Mouse (Mus musculus) liver, embryonic 14.5 days (tissue): ENCODE results near the gene Hist1h4c. TPM values are rescaled to one million over a fixed set of nuclear protein-coding genes. Genes with fewer than 3 reads are reported as not detected.

ENCODE experiments used
- ATAC-seq: fragments of 200-750 bp; cut with Nextera tagmentation; 2 replicates; pipeline ENCODE4 v1.8.0; 2017; ENCODE audit warnings: moderate number of reproducible peaks, mild to moderate bottlenecking, moderate library complexity; ENCODE audit not compliant: insufficient read depth
- DNase-seq, 3 experiments: peaks; one replicate each; pipeline ENCODE4 v3.0.0-alpha.2; 2012 to 2013; ENCODE audit warnings: low read depth in 3 of 3, low spot score in 3 of 3
- H3K27ac ChIP-seq: fragments of 300-500 bp; sonication (generic); 2 replicates; pipeline ENCODE4 v1.5.1; 2014; ENCODE audit warnings: moderate library complexity, mild to moderate bottlenecking, control low read depth, inconsistent platforms
- H3K27me3 ChIP-seq: fragments of 300-500 bp; sonication (generic); 2 replicates; pipeline ENCODE4 v1.6.1; 2014; ENCODE audit warnings: mild to moderate bottlenecking, low read length, moderate library complexity; ENCODE audit not compliant: control insufficient read depth, insufficient read depth
- H3K36me3 ChIP-seq: fragments of 300-500 bp; sonication (generic); replicated peaks from 2 replicates; pipeline ENCODE4 v1.6.1; 2014; ENCODE audit warnings: low read depth; ENCODE audit not compliant: control insufficient read depth, insufficient read depth
- H3K4me1 ChIP-seq, 2 experiments: fragments of 200-500 bp in 1 of 2; fragments of 300-500 bp in 1 of 2; sonication (generic) in 1 of 2; replicated peaks; 2 replicates each; pipeline ENCODE4 v1.6.1; 2012 to 2014; ENCODE audit warnings: antibody characterized with exemption in 1 of 2, inconsistent platforms in 1 of 2, low read length in 1 of 2; ENCODE audit not compliant: control insufficient read depth in 2 of 2, insufficient read depth in 2 of 2
- H3K4me2 ChIP-seq: fragments of 300-500 bp; sonication (generic); 2 replicates; pipeline ENCODE4 v1.6.1; 2014; ENCODE audit warnings: low read depth, mild to moderate bottlenecking, control low read depth, moderate library complexity
- H3K4me3 ChIP-seq, 2 experiments: fragments of 200-500 bp in 1 of 2; fragments of 300-500 bp in 1 of 2; sonication (generic) in 1 of 2; 2 replicates each; pipeline ENCODE4 v1.5.1; 2012 to 2014; ENCODE audit warnings: low read depth in 2 of 2, low read length in 2 of 2, mild to moderate bottlenecking in 2 of 2, control low read depth in 1 of 2, inconsistent platforms in 1 of 2, moderate library complexity in 1 of 2; ENCODE audit not compliant: insufficient read depth in 1 of 2
- H3K9ac ChIP-seq: fragments of 300-500 bp; sonication (generic); replicated peaks from 2 replicates; pipeline ENCODE4 v1.6.1; 2014; ENCODE audit warnings: mild to moderate bottlenecking, control low read depth, moderate library complexity
- H3K9me3 ChIP-seq: fragments of 300-500 bp; sonication (generic); 2 replicates; pipeline ENCODE4 v1.6.1; 2016; ENCODE audit warnings: low read length, mixed read lengths; ENCODE audit not compliant: control insufficient read depth
- CTCF ChIP-seq: IDR thresholded peaks from 2 replicates; pipeline ENCODE4 v1.5.1; 2016; ENCODE audit warnings: antibody characterized with exemption, low read depth, control low read depth
- EP300 ChIP-seq: IDR thresholded peaks from 2 replicates; pipeline ENCODE4 v1.6.1; 2016; ENCODE audit warnings: antibody characterized with exemption, low read depth
- WGBS: fragments of 180-500 bp; shearing (Covaris S2); extraction: QIAGEN DNeasy Blood & Tissue Kit; methylation state at CpG from one replicate; pipeline ENCODE4 v1.1.7; 2014; ENCODE audit not compliant: insufficient replicate concordance; 5-methylcytosine and 5-hydroxymethylcytosine counted together
- microRNA-seq: library from miRNA; unstranded; fragments of <30 nt; microRNA quantifications from one replicate; pipeline ENCODE4, GENCODE M21; 2016
- polyA plus RNA-seq, 2 experiments: library from polyadenylated mRNA; depleted of rRNA in 1 of 2; stranded (reverse) in 1 of 2; unstranded in 1 of 2; fragments of >200 nt; fragmentation: Nextera tagmentation in 1 of 2; extraction: Ambion mirVana in 1 of 2; gene quantifications; 2 replicates each; pipeline versions ENCODE4 v1.2.1 to v1.2.3; 2012 to 2014

Hist1h4c gene
- polyA plus RNA-seq, 2 experiments: 6.2 to 10.1 TPM

DNA sequence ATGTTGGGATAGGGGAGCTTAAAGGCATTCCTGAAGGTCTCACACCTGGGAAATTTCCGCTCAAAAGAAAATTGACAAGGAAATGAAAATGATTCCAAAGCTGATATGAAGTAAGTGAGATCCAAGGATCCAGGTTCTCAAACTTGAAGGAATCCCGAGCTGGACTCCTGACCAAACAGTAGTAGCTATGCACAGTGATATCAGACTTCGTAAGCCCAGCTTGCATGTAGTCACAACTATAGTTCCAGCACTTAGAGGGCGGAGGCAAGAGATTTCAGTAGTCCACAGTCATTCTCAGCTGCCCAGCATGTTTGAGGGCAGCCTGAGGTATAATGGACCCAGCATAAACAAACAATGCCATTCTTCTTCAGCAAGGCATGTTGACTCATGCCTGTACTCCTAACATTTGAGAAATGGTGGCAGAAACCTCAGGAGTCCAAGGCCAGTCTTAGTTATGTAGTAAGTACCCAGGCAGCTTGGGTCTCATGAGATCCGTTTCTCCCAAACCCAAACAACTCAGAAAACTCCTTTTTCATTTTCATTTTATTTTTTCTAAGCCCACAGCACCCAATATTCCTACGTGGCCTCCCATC, 16.2 kb downstream of the Hist1h4c start:
- ATAC-seq (no peak), DNase-seq (no peak)
- Histone ChIP-seq H3K27me3 (no peaks in the 10 kb centered on the region), H3K4me2 (peak overlapping the region; percentile 80), H3K4me3 (peak overlapping the region; percentile 7 to 66), H3K9ac (peak overlapping the region; percentile 95), H3K9me3 (no peaks in the 10 kb centered on the region), H3K27ac (peak overlapping the region; percentile 98), H3K36me3 (no peaks in the 10 kb centered on the region), H3K4me1 (peaks cover 14 to 30% of the 10 kb centered on the region in 2 experiments)
- 61% methylated on average over 6 of the region's 6 CpGs for WGBS
- TF ChIP-seq CTCF (no peak), EP300 (no peak)

GRCm38 (mm10) chr13:23662536-23662935, 35.7 kb downstream of the Hist1h4c start:
- no peaks in the 10 kb centered on the region for H3K9me3 ChIP-seq
- WGBS: 45% methylated on average over 3 of the region's 3 CpGs
- DNase-seq (no peak), ATAC-seq (no peak)
- H3K4me2 ChIP-seq: no peak overlapping the region
- H3K4me1 ChIP-seq: no peaks in the 10 kb centered on the region
- no peak overlapping the region for H3K4me3 ChIP-seq
- no peaks in the 10 kb centered on the region for H3K36me3 ChIP-seq
- no peak overlapping the region for H3K9ac ChIP-seq
- H3K27ac ChIP-seq: no peak overlapping the region
- TF ChIP-seq EP300 (no peak), CTCF (no peak)
- no peaks in the 10 kb centered on the region for H3K27me3 ChIP-seq

GRCm38 (mm10) chr13:23659636-23660366, 38.5 kb downstream of the Hist1h4c start:
- WGBS: 53% methylated on average over 6 of the region's 6 CpGs
- ATAC-seq (no peak), DNase-seq (no peak)
- Histone ChIP-seq H3K9me3 (no peaks in the 10 kb centered on the region), H3K27ac (no peak overlapping the region), H3K4me3 (no peak overlapping the region), H3K4me2 (no peak overlapping the region), H3K9ac (no peak overlapping the region), H3K27me3 (no peaks in the 10 kb centered on the region), H3K4me1 (no peaks in the 10 kb centered on the region), H3K36me3 (no peaks in the 10 kb centered on the region)
- no peak for TF ChIP-seq CTCF
- no peak for TF ChIP-seq EP300

Small RNAs within 50 kb of the gene (microRNA-seq; reads per million reads assigned to microRNA genes)
- not detected for gene Gm44314
- gene Gm44350: not detected

Other genes starting within 250 kb of the Hist1h4c start
Only the 30 nearest of the 38 such genes appear.
- 48.1 and 52.5 TPM in 2 replicates for gene Hist1h3g, start 163.0 kb downstream of the Hist1h4c start, polyA plus RNA-seq (2012; rRNA removed)
- 8.6 and 9.6 TPM in 2 replicates for gene Hist1h3g, start 163.0 kb downstream of the Hist1h4c start, polyA plus RNA-seq (2014; fragmentation: Nextera tagmentation; extraction: Ambion mirVana)
- gene Hist1h2bh, start 155.1 kb downstream of the Hist1h4c start, polyA plus RNA-seq (2012; rRNA removed): 6.7 and 8.7 TPM in 2 replicates
- 1.2 and 1.4 TPM in 2 replicates for gene Hist1h2bh, start 155.1 kb downstream of the Hist1h4c start, polyA plus RNA-seq (2014; fragmentation: Nextera tagmentation; extraction: Ambion mirVana)
- gene Hist1h3f, start 154.4 kb downstream of the Hist1h4c start, polyA plus RNA-seq (2012; rRNA removed): 5.1 and 13.6 TPM in 2 replicates
- gene Hist1h3f, start 154.4 kb downstream of the Hist1h4c start, polyA plus RNA-seq (2014; fragmentation: Nextera tagmentation; extraction: Ambion mirVana): 1.00 and 1.1 TPM in 2 replicates
- gene Hist1h4f, start 146.8 kb downstream of the Hist1h4c start, polyA plus RNA-seq (2012; rRNA removed): 4.9 and 17.8 TPM in 2 replicates
- 0.75 and 1.6 TPM in 2 replicates for gene Hist1h4f, start 146.8 kb downstream of the Hist1h4c start, polyA plus RNA-seq (2014; fragmentation: Nextera tagmentation; extraction: Ambion mirVana)
- 0.54 and 0.70 TPM in 2 replicates for gene Hist1h1d, start 145.2 kb downstream of the Hist1h4c start, polyA plus RNA-seq (2012; rRNA removed)
- 1.2 and 1.6 TPM in 2 replicates for gene Hist1h1d, start 145.2 kb downstream of the Hist1h4c start, polyA plus RNA-seq (2014; fragmentation: Nextera tagmentation; extraction: Ambion mirVana)
- gene Hist1h3e, start 136.1 kb downstream of the Hist1h4c start, polyA plus RNA-seq (2012; rRNA removed): 25.4 and 53.3 TPM in 2 replicates
- 3.9 and 5.1 TPM in 2 replicates for gene Hist1h3e, start 136.1 kb downstream of the Hist1h4c start, polyA plus RNA-seq (2014; fragmentation: Nextera tagmentation; extraction: Ambion mirVana)
- gene Hist1h2ae, start 127.2 kb downstream of the Hist1h4c start, polyA plus RNA-seq (2012; rRNA removed): 10.8 and 14.3 TPM in 2 replicates
- gene Hist1h2ae, start 127.2 kb downstream of the Hist1h4c start, polyA plus RNA-seq (2014; fragmentation: Nextera tagmentation; extraction: Ambion mirVana): 150 and 151 TPM in 2 replicates
- gene Hist1h2bg, start 127.1 kb downstream of the Hist1h4c start, polyA plus RNA-seq (2012; rRNA removed): 42.1 and 55.9 TPM in 2 replicates
- 6.9 and 10.2 TPM in 2 replicates for gene Hist1h2bg, start 127.1 kb downstream of the Hist1h4c start, polyA plus RNA-seq (2014; fragmentation: Nextera tagmentation; extraction: Ambion mirVana)
- 15.9 and 35.2 TPM in 2 replicates for gene Hist1h2bf, start 124.3 kb downstream of the Hist1h4c start, polyA plus RNA-seq (2012; rRNA removed)
- 3.4 and 4.4 TPM in 2 replicates for gene Hist1h2bf, start 124.3 kb downstream of the Hist1h4c start, polyA plus RNA-seq (2014; fragmentation: Nextera tagmentation; extraction: Ambion mirVana)
- 10.4 and 25.5 TPM in 2 replicates for gene Hist1h2ad, start 124.1 kb downstream of the Hist1h4c start, polyA plus RNA-seq (2012; rRNA removed)
- gene Hist1h2ad, start 124.1 kb downstream of the Hist1h4c start, polyA plus RNA-seq (2014; fragmentation: Nextera tagmentation; extraction: Ambion mirVana): 4.7 and 5.1 TPM in 2 replicates
- 20.4 and 27.3 TPM in 2 replicates for gene Hist1h3d, start 122.7 kb downstream of the Hist1h4c start, polyA plus RNA-seq (2012; rRNA removed)
- 7.1 and 7.2 TPM in 2 replicates for gene Hist1h3d, start 122.7 kb downstream of the Hist1h4c start, polyA plus RNA-seq (2014; fragmentation: Nextera tagmentation; extraction: Ambion mirVana)
- gene Hist1h4d, start 116.9 kb downstream of the Hist1h4c start, polyA plus RNA-seq (2012; rRNA removed): 8.6 and 12.8 TPM in 2 replicates
- 152 and 155 TPM in 2 replicates for gene Hist1h4d, start 116.9 kb downstream of the Hist1h4c start, polyA plus RNA-seq (2014; fragmentation: Nextera tagmentation; extraction: Ambion mirVana)
- 2.8 and 3.3 TPM in 2 replicates for gene Hist1h2be, start 77.3 kb downstream of the Hist1h4c start, polyA plus RNA-seq (2012; rRNA removed)
- 0.95 and 1.3 TPM in 2 replicates for gene Hist1h2be, start 77.3 kb downstream of the Hist1h4c start, polyA plus RNA-seq (2014; fragmentation: Nextera tagmentation; extraction: Ambion mirVana)
- gene Hist1h1e, start 75.9 kb downstream of the Hist1h4c start, polyA plus RNA-seq (2012; rRNA removed): 6.3 and 8.0 TPM in 2 replicates
- 23.1 and 24.4 TPM in 2 replicates for gene Hist1h1e, start 75.9 kb downstream of the Hist1h4c start, polyA plus RNA-seq (2014; fragmentation: Nextera tagmentation; extraction: Ambion mirVana)
- gene Hist1h2ac, start 14.5 kb downstream of the Hist1h4c start, polyA plus RNA-seq (2012; rRNA removed): 1.5 and 1.8 TPM in 2 replicates
- 1.1 and 1.3 TPM in 2 replicates for gene Hist1h2ac, start 14.5 kb downstream of the Hist1h4c start, polyA plus RNA-seq (2014; fragmentation: Nextera tagmentation; extraction: Ambion mirVana)
- gene Hist1h2bc, start 14.3 kb downstream of the Hist1h4c start, polyA plus RNA-seq (2012; rRNA removed): 67.1 and 79.7 TPM in 2 replicates
- 104 and 106 TPM in 2 replicates for gene Hist1h2bc, start 14.3 kb downstream of the Hist1h4c start, polyA plus RNA-seq (2014; fragmentation: Nextera tagmentation; extraction: Ambion mirVana)
- gene Hist1h1t, start 2.6 kb downstream of the Hist1h4c start, polyA plus RNA-seq (2012; rRNA removed): 0.13 TPM in 1 of 2 replicates, not detected in the other
- gene Hist1h1t, start 2.6 kb downstream of the Hist1h4c start, polyA plus RNA-seq (2014; fragmentation: Nextera tagmentation; extraction: Ambion mirVana): not detected in 2 replicates
- 2.8 and 3.4 TPM in 2 replicates for gene Hfe, start 12.4 kb upstream of the Hist1h4c start, polyA plus RNA-seq (2012; rRNA removed)
- 10.8 and 12.2 TPM in 2 replicates for gene Hfe, start 12.4 kb upstream of the Hist1h4c start, polyA plus RNA-seq (2014; fragmentation: Nextera tagmentation; extraction: Ambion mirVana)
- 37.4 and 46.8 TPM in 2 replicates for gene Hist1h1c, start 40.4 kb upstream of the Hist1h4c start, polyA plus RNA-seq (2012; rRNA removed)
- 72.5 and 86.6 TPM in 2 replicates for gene Hist1h1c, start 40.4 kb upstream of the Hist1h4c start, polyA plus RNA-seq (2014; fragmentation: Nextera tagmentation; extraction: Ambion mirVana)
- 48.5 and 88.2 TPM in 2 replicates for gene Hist1h3c, start 47.1 kb upstream of the Hist1h4c start, polyA plus RNA-seq (2012; rRNA removed)
- 3.6 and 5.7 TPM in 2 replicates for gene Hist1h3c, start 47.1 kb upstream of the Hist1h4c start, polyA plus RNA-seq (2014; fragmentation: Nextera tagmentation; extraction: Ambion mirVana)
- 20.0 and 34.0 TPM in 2 replicates for gene Hist1h2bb, start 48.3 kb upstream of the Hist1h4c start, polyA plus RNA-seq (2012; rRNA removed)
- 2.6 and 3.5 TPM in 2 replicates for gene Hist1h2bb, start 48.3 kb upstream of the Hist1h4c start, polyA plus RNA-seq (2014; fragmentation: Nextera tagmentation; extraction: Ambion mirVana)
- 45.2 and 45.3 TPM in 2 replicates for gene Hist1h2ab, start 52.7 kb upstream of the Hist1h4c start, polyA plus RNA-seq (2012; rRNA removed)
- gene Hist1h2ab, start 52.7 kb upstream of the Hist1h4c start, polyA plus RNA-seq (2014; fragmentation: Nextera tagmentation; extraction: Ambion mirVana): 70.4 and 74.8 TPM in 2 replicates
- gene Hist1h3b, start 53.8 kb upstream of the Hist1h4c start, polyA plus RNA-seq (2012; rRNA removed): 40.0 and 45.7 TPM in 2 replicates
- 8.9 and 11.4 TPM in 2 replicates for gene Hist1h3b, start 53.8 kb upstream of the Hist1h4c start, polyA plus RNA-seq (2014; fragmentation: Nextera tagmentation; extraction: Ambion mirVana)
- 9.2 and 21.6 TPM in 2 replicates for gene Hist1h4b, start 58.6 kb upstream of the Hist1h4c start, polyA plus RNA-seq (2012; rRNA removed)
- 4.5 and 5.1 TPM in 2 replicates for gene Hist1h4b, start 58.6 kb upstream of the Hist1h4c start, polyA plus RNA-seq (2014; fragmentation: Nextera tagmentation; extraction: Ambion mirVana)
- 4.3 and 11.8 TPM in 2 replicates for gene Hist1h4a, start 62.8 kb upstream of the Hist1h4c start, polyA plus RNA-seq (2012; rRNA removed)
- 0.57 and 0.78 TPM in 2 replicates for gene Hist1h4a, start 62.8 kb upstream of the Hist1h4c start, polyA plus RNA-seq (2014; fragmentation: Nextera tagmentation; extraction: Ambion mirVana)
- 36.1 and 49.8 TPM in 2 replicates for gene Hist1h3a, start 63.9 kb upstream of the Hist1h4c start, polyA plus RNA-seq (2012; rRNA removed)
- 5.8 and 7.5 TPM in 2 replicates for gene Hist1h3a, start 63.9 kb upstream of the Hist1h4c start, polyA plus RNA-seq (2014; fragmentation: Nextera tagmentation; extraction: Ambion mirVana)
- gene Hist1h1a, start 65.2 kb upstream of the Hist1h4c start, polyA plus RNA-seq (2012; rRNA removed): 7.6 and 11.9 TPM in 2 replicates
- gene Hist1h1a, start 65.2 kb upstream of the Hist1h4c start, polyA plus RNA-seq (2014; fragmentation: Nextera tagmentation; extraction: Ambion mirVana): 6.3 and 7.4 TPM in 2 replicates
- gene Trim38, start 71.5 kb upstream of the Hist1h4c start, polyA plus RNA-seq (2012; rRNA removed): 0.06 TPM in 1 of 2 replicates, not detected in the other
- gene Trim38, start 71.5 kb upstream of the Hist1h4c start, polyA plus RNA-seq (2014; fragmentation: Nextera tagmentation; extraction: Ambion mirVana): not detected in 2 replicates
- 1.00 and 1.1 TPM in 2 replicates for gene Slc17a2, start 108.5 kb upstream of the Hist1h4c start, polyA plus RNA-seq (2012; rRNA removed)
- gene Slc17a2, start 108.5 kb upstream of the Hist1h4c start, polyA plus RNA-seq (2014; fragmentation: Nextera tagmentation; extraction: Ambion mirVana): 0.77 and 1.3 TPM in 2 replicates
- gene Slc17a3, start 141.0 kb upstream of the Hist1h4c start, polyA plus RNA-seq (2012; rRNA removed): 3.8 TPM in 2 replicates
- gene Slc17a3, start 141.0 kb upstream of the Hist1h4c start, polyA plus RNA-seq (2014; fragmentation: Nextera tagmentation; extraction: Ambion mirVana): 4.7 and 6.1 TPM in 2 replicates